Mouse (Mus musculus) stomach, postnatal 0 days (tissue): ENCODE measurements at regions not wholly inside any gene's neighbourhood (a gene's known extent, or its start where the extent isn't known, plus 50 kb on each side); places are given as distances from the start of the nearest gene placed in this dataset.

Source experiments
- CTCF ChIP-seq: IDR thresholded peaks from 2 replicates; pipeline ENCODE4 v1.5.1; 2016; ENCODE audit warnings: antibody characterized with exemption, low read depth, mild to moderate bottlenecking, moderate library complexity
- EP300 ChIP-seq: optimal IDR thresholded peaks from 2 replicates; pipeline ENCODE3; 2016; ENCODE audit warnings: antibody characterized with exemption

GRCm38 (mm10) chr12:97732078-97732580, 527.1 kb downstream of the Galc start:
- TF ChIP-seq CTCF = no peak
- no peak for TF ChIP-seq EP300
